Mouse (Mus musculus) midbrain, embryonic 11.5 days (tissue): Measurements from ENCODE around the gene Adrm1. TPM values are rescaled to one million over a fixed set of nuclear protein-coding genes. Genes with fewer than 3 reads are reported as not detected.

Experiments
- microRNA-seq: library from miRNA; unstranded; fragments of <30 nt; microRNA quantifications from one replicate; pipeline ENCODE4, GENCODE M21; 2017
- polyA plus RNA-seq: library from polyadenylated mRNA; unstranded; fragments of >200 nt; fragmentation: Nextera tagmentation; extraction: Ambion mirVana; gene quantifications from 2 replicates; pipeline ENCODE4 v1.2.1, GENCODE M21; 2014

The Adrm1 gene
- polyA plus RNA-seq, 1 experiment from 2014 or later = 170 TPM

Small RNA genes within 50 kb of the gene (microRNA-seq; reads per million reads assigned to microRNA genes)
- gene Mir7005 = not detected

Other genes starting within 250 kb of the Adrm1 start
- 5.8 and 6.0 TPM in 2 replicates for gene Taf4, start 194.8 kb upstream of the Adrm1 start, polyA plus RNA-seq
- 11.1 and 14.5 TPM in 2 replicates for gene Lsm14b, start 146.5 kb upstream of the Adrm1 start, polyA plus RNA-seq
- 697 and 701 TPM in 2 replicates for gene Psma7, start 129.1 kb upstream of the Adrm1 start, polyA plus RNA-seq
- gene Ss18l1, start 129.0 kb upstream of the Adrm1 start, polyA plus RNA-seq = 14.6 and 17.8 TPM in 2 replicates
- gene Mtg2, start 100.9 kb upstream of the Adrm1 start, polyA plus RNA-seq = 29.8 and 30.3 TPM in 2 replicates
- 3.0 and 3.2 TPM in 2 replicates for gene Hrh3, start 67.0 kb upstream of the Adrm1 start, polyA plus RNA-seq
- gene Osbpl2, start 52.2 kb upstream of the Adrm1 start, polyA plus RNA-seq = 43.3 and 46.3 TPM in 2 replicates
- gene Lama5, start 54.4 kb downstream of the Adrm1 start, polyA plus RNA-seq = 3.8 and 3.9 TPM in 2 replicates
- 443 and 494 TPM in 2 replicates for gene Rps21, start 85.9 kb downstream of the Adrm1 start, polyA plus RNA-seq
- 13.3 and 14.4 TPM in 2 replicates for gene Cables2, start 102.0 kb downstream of the Adrm1 start, polyA plus RNA-seq
- not detected in 2 replicates for gene Rbbp8nl, start 118.4 kb downstream of the Adrm1 start, polyA plus RNA-seq
- not detected in 2 replicates for gene Gata5, start 163.2 kb downstream of the Adrm1 start, polyA plus RNA-seq